Mouse (Mus musculus): ENCODE results near the gene Carnmt1. TPM values are rescaled to one million over a fixed set of nuclear protein-coding genes. Genes with fewer than 3 reads are reported as not detected.
A peak's percentile ranks its signal among the peaks of the same experiment; 100 is the strongest.

The Carnmt1 gene
- total and polyA plus RNA-seq, 2 experiments from 2014 or later: 8.2 to 11.5 TPM

- TF ChIP-seq CTCF (IDR thresholded peaks at IDR 0.05): peak; percentile 71
- Histone ChIP-seq H3K27me3 (ENCODE audit: insufficient read depth, low read length) (no peaks in the 10 kb centered on the region), H3K9ac (replicated peaks; ENCODE audit: low read length, poor library complexity, severe bottlenecking) (no peak overlapping the region), H3K4me3 (ENCODE audit: low read depth, low read length) (no peak overlapping the region), H3K9me3 (ENCODE audit: low read length) (no peaks in the 10 kb centered on the region), H3K4me1 (ENCODE audit: insufficient read depth, low read length) (no peaks in the 10 kb centered on the region), H3K27ac (ENCODE audit: low read depth, low read length) (no peak overlapping the region), H3K4me2 (ENCODE audit: low read depth, low read length, poor library complexity, severe bottlenecking) (no peak overlapping the region), H3K36me3 (ENCODE audit: insufficient read depth, low read length) (no peaks in the 10 kb centered on the region; the same call in 1 of the 2 replicates)
- ATAC-seq (ENCODE audit: low FRiP score) (no peak), DNase-seq (ENCODE audit: low spot score) (peak; percentile 42)
- WGBS: 76% methylated on average over 3 of the region's 3 CpGs
Observed at GRCm38 (mm10) chr19:18687556-18687955, 17.0 kb downstream of the Carnmt1 start.

- Histone ChIP-seq H3K27ac (ENCODE audit: low read depth, low read length) (no peak overlapping the region), H3K36me3 (ENCODE audit: insufficient read depth, low read length) (peaks cover 3% of the 10 kb centered on the region; the same call in 1 of the 2 replicates), H3K4me2 (ENCODE audit: low read depth, low read length, poor library complexity, severe bottlenecking) (no peak overlapping the region), H3K9me3 (ENCODE audit: low read length) (no peaks in the 10 kb centered on the region), H3K27me3 (ENCODE audit: insufficient read depth, low read length) (no peaks in the 10 kb centered on the region), H3K9ac (replicated peaks; ENCODE audit: low read length, poor library complexity, severe bottlenecking) (no peak overlapping the region), H3K4me1 (ENCODE audit: insufficient read depth, low read length) (no peaks in the 10 kb centered on the region), H3K4me3 (ENCODE audit: low read depth, low read length) (no peak overlapping the region)
- 91% methylated on average over 3 of the region's 3 CpGs for WGBS
- TF ChIP-seq CTCF (IDR thresholded peaks at IDR 0.05): no peak
- DNase-seq (ENCODE audit: low spot score) (no peak), ATAC-seq (ENCODE audit: low FRiP score) (no peak)
Observed at GRCm38 (mm10) chr19:18692176-18692575, 21.6 kb downstream of the Carnmt1 start.

- no peak for ATAC-seq (ENCODE audit: low FRiP score)
- WGBS: 95% methylated on average over 2 of the region's 2 CpGs
- DNase-seq (ENCODE audit: low spot score): no peak
Observed at GRCm38 (mm10) chr19:18692768-18693167, 22.2 kb downstream of the Carnmt1 start.

GRCm38 (mm10) chr19:18695116-18695515 is 24.6 kb downstream of the Carnmt1 start:
- no peak overlapping the region for H3K4me2 ChIP-seq (ENCODE audit: low read depth, low read length, poor library complexity, severe bottlenecking)
- no peaks in the 10 kb centered on the region for H3K4me1 ChIP-seq (ENCODE audit: insufficient read depth, low read length)
- no peak overlapping the region for H3K9ac ChIP-seq (replicated peaks; ENCODE audit: low read length, poor library complexity, severe bottlenecking)
- H3K4me3 ChIP-seq (ENCODE audit: low read depth, low read length): no peak overlapping the region
- no peaks in the 10 kb centered on the region for H3K9me3 ChIP-seq (ENCODE audit: low read length)
- no peaks in the 10 kb centered on the region for H3K27me3 ChIP-seq (ENCODE audit: insufficient read depth, low read length)
- 96% methylated on average over 3 of the region's 3 CpGs for WGBS
- H3K27ac ChIP-seq (ENCODE audit: low read depth, low read length): no peak overlapping the region
- DNase-seq (ENCODE audit: low spot score) (no peak), ATAC-seq (ENCODE audit: low FRiP score) (no peak)
- no peak for TF ChIP-seq CTCF (IDR thresholded peaks at IDR 0.05)
- H3K36me3 ChIP-seq (ENCODE audit: insufficient read depth, low read length): 0 out of 2 replicates have a peak, but pooled peaks cover 3% of the 10 kb centered on the region

More at GRCm38 (mm10) chr19:18692768-18693167, 22.2 kb downstream of the Carnmt1 start:
- H3K36me3 ChIP-seq (ENCODE audit: insufficient read depth, low read length): peaks cover 3% of the 10 kb centered on the region; the same call in 1 of the 2 replicates
- no peak overlapping the region for H3K27ac ChIP-seq (ENCODE audit: low read depth, low read length)
- TF ChIP-seq CTCF (IDR thresholded peaks at IDR 0.05): no peak
- H3K9ac ChIP-seq (replicated peaks; ENCODE audit: low read length, poor library complexity, severe bottlenecking): no peak overlapping the region
- H3K9me3 ChIP-seq (ENCODE audit: low read length): no peaks in the 10 kb centered on the region
- H3K4me3 ChIP-seq (ENCODE audit: low read depth, low read length): no peak overlapping the region
- no peaks in the 10 kb centered on the region for H3K4me1 ChIP-seq (ENCODE audit: insufficient read depth, low read length)
- no peaks in the 10 kb centered on the region for H3K27me3 ChIP-seq (ENCODE audit: insufficient read depth, low read length)
- no peak overlapping the region for H3K4me2 ChIP-seq (ENCODE audit: low read depth, low read length, poor library complexity, severe bottlenecking)

- no peak for DNase-seq (ENCODE audit: low spot score)
- no peak for TF ChIP-seq CTCF (IDR thresholded peaks at IDR 0.05)
- H3K36me3 ChIP-seq (ENCODE audit: insufficient read depth, low read length): 0 out of 2 replicates have a peak, but pooled peaks cover 3% of the 10 kb centered on the region
- no peak for ATAC-seq (ENCODE audit: low FRiP score)
- no peak overlapping the region for H3K4me3 ChIP-seq (ENCODE audit: low read depth, low read length)
- H3K9ac ChIP-seq (replicated peaks; ENCODE audit: low read length, poor library complexity, severe bottlenecking): no peak overlapping the region
- WGBS: 88% methylated on average over 1 of the region's 1 CpGs
- no peaks in the 10 kb centered on the region for H3K27me3 ChIP-seq (ENCODE audit: insufficient read depth, low read length)
- H3K4me2 ChIP-seq (ENCODE audit: low read depth, low read length, poor library complexity, severe bottlenecking): no peak overlapping the region
- H3K9me3 ChIP-seq (ENCODE audit: low read length): no peaks in the 10 kb centered on the region
- no peak overlapping the region for H3K27ac ChIP-seq (ENCODE audit: low read depth, low read length)
- no peaks in the 10 kb centered on the region for H3K4me1 ChIP-seq (ENCODE audit: insufficient read depth, low read length)
Observed at GRCm38 (mm10) chr19:18695552-18695951, 25.0 kb downstream of the Carnmt1 start.

- Histone ChIP-seq H3K27ac (ENCODE audit: low read depth, low read length) (no peak overlapping the region), H3K4me1 (ENCODE audit: insufficient read depth, low read length) (no peaks in the 10 kb centered on the region), H3K4me3 (ENCODE audit: low read depth, low read length) (no peak overlapping the region), H3K9me3 (ENCODE audit: low read length) (no peaks in the 10 kb centered on the region), H3K36me3 (ENCODE audit: insufficient read depth, low read length) (no peaks in the 10 kb centered on the region), H3K4me2 (ENCODE audit: low read depth, low read length, poor library complexity, severe bottlenecking) (no peak overlapping the region), H3K27me3 (ENCODE audit: insufficient read depth, low read length) (no peaks in the 10 kb centered on the region), H3K9ac (replicated peaks; ENCODE audit: low read length, poor library complexity, severe bottlenecking) (no peak overlapping the region)
- DNase-seq (ENCODE audit: low spot score) (peak; percentile 24), ATAC-seq (ENCODE audit: low FRiP score) (no peak)
- no peak for TF ChIP-seq CTCF (IDR thresholded peaks at IDR 0.05)
Observed at GRCm38 (mm10) chr19:18708101-18708500, 37.5 kb downstream of the Carnmt1 start.

All from midbrain, postnatal 0 days (tissue).